Mouse (Mus musculus): ENCODE measurements around the gene Bcas3. TPM values are rescaled to one million over a fixed set of nuclear protein-coding genes. Genes with fewer than 3 reads are reported as not detected.
A peak's percentile ranks its signal among the peaks of the same experiment; 100 is the strongest.

Gene Bcas3
- polyA plus RNA-seq, 1 experiment = 35.1 TPM

DNA sequence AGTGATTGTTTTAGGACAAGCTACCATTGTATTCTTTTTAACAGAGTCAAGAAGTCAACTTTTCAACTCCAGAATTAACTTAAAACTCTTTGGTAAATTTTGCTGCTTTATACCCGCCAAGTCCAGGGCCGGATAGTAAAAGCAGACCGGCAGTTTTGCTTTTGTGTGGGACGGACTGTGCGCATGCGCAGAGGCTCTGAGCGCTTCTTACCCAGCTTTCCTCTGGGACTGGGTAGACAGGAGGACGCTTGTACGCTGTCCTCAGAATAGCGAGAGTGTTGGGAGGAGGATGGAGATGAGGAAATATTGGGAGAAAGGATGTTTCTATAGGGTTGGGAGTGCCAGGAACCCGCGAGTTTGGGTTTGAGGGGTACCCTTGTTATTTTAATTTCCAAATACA lies 171.2 kb downstream of the Bcas3 start:
- Histone ChIP-seq H3K27ac (ENCODE audit: insufficient read depth, low read depth, low read length) (peak overlapping the region; percentile 75), H3K4me3 (ENCODE audit: insufficient read depth, low read length) (peak overlapping the region; percentile 30), H3K4me1 (ENCODE audit: control insufficient read depth, insufficient read depth, low read length) (peaks cover 41% of the 10 kb centered on the region)
- no peak for TF ChIP-seq CTCF (IDR thresholded peaks at IDR 0.05; ENCODE audit: low read depth, low read length)
- TF ChIP-seq POLR2A (IDR thresholded peaks at IDR 0.05; ENCODE audit: borderline replicate concordance, low read depth, low read length) = no peak

DNA sequence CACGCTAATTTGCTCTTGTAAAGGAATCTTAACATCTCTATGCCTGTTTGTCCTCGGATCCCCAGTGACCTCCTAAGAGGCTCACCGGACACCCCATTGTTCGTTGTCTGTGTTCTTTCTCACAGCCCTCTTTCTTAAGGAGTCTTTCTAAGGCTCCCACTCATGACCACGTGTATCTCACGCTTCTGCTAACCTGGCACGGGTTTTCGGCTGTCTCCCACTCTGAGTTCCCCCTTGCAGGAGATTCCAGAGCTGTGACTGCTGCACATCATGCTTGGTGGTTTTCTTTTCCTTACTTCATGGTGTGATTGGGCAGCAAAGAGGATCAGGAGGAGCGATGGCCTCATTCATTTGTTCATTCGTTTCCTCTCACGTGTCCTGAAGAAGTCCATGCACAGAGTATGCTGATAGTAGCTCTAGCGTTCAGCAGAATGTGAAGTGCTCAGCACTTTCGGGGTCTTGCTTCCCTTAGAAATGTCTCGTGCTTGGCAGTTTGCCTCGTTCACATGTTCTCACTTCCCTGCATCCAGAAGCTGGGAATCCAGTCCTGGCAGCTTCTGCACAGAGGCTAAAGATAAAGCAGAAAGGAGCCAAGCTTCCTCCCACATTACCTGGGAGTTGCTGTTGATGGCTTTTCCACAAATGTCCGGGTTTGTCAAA lies 172.0 kb downstream of the Bcas3 start:
- Histone ChIP-seq H3K27ac (ENCODE audit: insufficient read depth, low read depth, low read length) (peak overlapping the region; percentile 75), H3K4me3 (ENCODE audit: insufficient read depth, low read length) (peak overlapping the region; percentile 30), H3K4me1 (ENCODE audit: control insufficient read depth, insufficient read depth, low read length) (peaks cover 46% of the 10 kb centered on the region)
- no peak for TF ChIP-seq POLR2A (IDR thresholded peaks at IDR 0.05; ENCODE audit: borderline replicate concordance, low read depth, low read length)
- no peak; the same call in 1 of the 2 replicates for TF ChIP-seq CTCF (IDR thresholded peaks at IDR 0.05; ENCODE audit: low read depth, low read length)

DNA sequence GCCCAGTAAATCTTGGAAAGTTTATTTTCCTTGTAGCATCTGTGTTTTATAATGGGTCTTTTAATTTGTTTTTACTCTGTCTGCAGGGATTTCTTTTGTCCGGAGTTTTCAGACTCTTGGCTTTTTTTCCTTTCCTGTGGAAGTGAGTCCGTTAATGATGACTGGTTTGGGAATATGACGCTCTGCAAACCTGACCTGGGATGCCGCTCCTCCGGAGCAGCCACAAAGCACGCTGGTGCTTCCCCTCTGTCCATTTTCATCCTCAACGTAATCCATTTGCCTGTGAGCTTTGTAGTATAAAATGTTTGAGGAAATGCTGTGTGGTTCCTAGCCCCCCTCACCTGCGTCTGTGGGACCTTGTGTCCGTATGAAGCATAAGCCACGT lies 172.5 kb downstream of the Bcas3 start:
- peak overlapping the region; percentile 53 for H3K27ac ChIP-seq (ENCODE audit: insufficient read depth, low read depth, low read length)
- H3K4me1 ChIP-seq (ENCODE audit: control insufficient read depth, insufficient read depth, low read length) = peaks cover 41% of the 10 kb centered on the region
- H3K4me3 ChIP-seq (ENCODE audit: insufficient read depth, low read length) = peak overlapping the region; percentile 30; the same call in 1 of the 2 replicates
- TF ChIP-seq CTCF (IDR thresholded peaks at IDR 0.05; ENCODE audit: low read depth, low read length) (no peak), POLR2A (IDR thresholded peaks at IDR 0.05; ENCODE audit: borderline replicate concordance, low read depth, low read length) (no peak)

DNA sequence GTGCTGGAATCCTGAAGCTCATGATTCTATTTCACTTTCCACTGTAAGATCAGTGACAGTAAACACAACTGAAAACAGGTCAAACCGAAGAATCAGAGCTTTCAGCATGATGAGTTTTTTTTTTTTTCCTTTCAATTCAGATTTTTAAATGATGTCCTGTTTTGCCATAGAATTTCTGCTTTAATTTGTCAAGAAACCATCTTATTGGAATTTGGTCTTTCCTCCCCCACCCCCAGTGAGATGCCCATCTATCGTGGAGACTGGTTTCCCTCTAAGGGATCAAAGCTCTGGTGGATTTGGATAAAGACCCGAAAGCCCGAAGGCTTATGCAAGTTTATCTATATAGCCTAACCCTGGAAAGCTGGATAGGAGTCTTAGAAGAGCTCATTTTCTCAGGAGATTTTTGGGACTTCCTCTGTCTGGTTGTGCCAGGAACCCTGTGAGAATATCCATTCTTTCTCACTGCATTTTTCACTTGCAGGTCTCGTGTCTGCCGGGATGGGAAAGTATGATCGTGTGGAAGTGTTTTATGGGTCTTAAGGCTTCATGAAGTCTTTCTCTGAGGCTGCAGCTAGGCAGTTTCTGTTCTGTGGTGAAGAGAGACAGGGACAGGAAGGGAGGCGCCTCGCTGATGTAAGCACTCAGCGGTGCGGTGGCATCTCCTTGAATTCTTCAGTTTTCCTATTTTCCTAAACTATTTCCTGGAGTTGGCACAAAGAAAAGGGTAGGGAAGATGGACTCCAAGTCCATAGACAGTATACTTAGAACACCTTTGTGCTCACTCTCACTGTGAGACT lies 173.2 kb downstream of the Bcas3 start:
- Histone ChIP-seq H3K4me1 (ENCODE audit: control insufficient read depth, insufficient read depth, low read length) (peaks cover 39% of the 10 kb centered on the region), H3K4me3 (ENCODE audit: insufficient read depth, low read length) (no peak overlapping the region), H3K27ac (ENCODE audit: insufficient read depth, low read depth, low read length) (peak overlapping the region; percentile 53)
- TF ChIP-seq POLR2A (IDR thresholded peaks at IDR 0.05; ENCODE audit: borderline replicate concordance, low read depth, low read length) = no peak
- TF ChIP-seq CTCF (IDR thresholded peaks at IDR 0.05; ENCODE audit: low read depth, low read length) = no peak

DNA sequence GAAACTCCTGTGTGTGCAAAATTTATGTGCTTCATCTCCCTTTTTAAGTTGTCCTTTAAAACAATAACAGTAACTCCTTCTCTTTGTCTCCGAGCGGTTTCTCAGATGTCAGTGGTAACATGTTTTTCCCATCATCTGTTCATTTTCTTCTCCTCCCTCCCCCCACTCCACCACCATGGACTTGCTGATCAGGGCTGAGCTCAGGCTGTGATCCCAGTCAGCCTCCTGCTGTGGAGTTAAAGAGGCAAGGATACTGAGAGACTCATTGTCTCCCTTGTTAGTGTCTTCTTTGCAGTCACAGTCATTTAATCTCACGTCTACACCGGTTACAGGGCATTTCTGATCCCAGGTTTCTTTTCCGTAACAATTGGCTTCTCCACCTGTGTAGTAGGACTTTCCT lies 174.3 kb downstream of the Bcas3 start:
- H3K27ac ChIP-seq (ENCODE audit: insufficient read depth, low read depth, low read length) = no peak overlapping the region
- peaks cover 32% of the 10 kb centered on the region for H3K4me1 ChIP-seq (ENCODE audit: control insufficient read depth, insufficient read depth, low read length)
- TF ChIP-seq CTCF (IDR thresholded peaks at IDR 0.05; ENCODE audit: low read depth, low read length) (no peak), POLR2A (IDR thresholded peaks at IDR 0.05; ENCODE audit: borderline replicate concordance, low read depth, low read length) (no peak)
- H3K4me3 ChIP-seq (ENCODE audit: insufficient read depth, low read length) = no peak overlapping the region

DNA sequence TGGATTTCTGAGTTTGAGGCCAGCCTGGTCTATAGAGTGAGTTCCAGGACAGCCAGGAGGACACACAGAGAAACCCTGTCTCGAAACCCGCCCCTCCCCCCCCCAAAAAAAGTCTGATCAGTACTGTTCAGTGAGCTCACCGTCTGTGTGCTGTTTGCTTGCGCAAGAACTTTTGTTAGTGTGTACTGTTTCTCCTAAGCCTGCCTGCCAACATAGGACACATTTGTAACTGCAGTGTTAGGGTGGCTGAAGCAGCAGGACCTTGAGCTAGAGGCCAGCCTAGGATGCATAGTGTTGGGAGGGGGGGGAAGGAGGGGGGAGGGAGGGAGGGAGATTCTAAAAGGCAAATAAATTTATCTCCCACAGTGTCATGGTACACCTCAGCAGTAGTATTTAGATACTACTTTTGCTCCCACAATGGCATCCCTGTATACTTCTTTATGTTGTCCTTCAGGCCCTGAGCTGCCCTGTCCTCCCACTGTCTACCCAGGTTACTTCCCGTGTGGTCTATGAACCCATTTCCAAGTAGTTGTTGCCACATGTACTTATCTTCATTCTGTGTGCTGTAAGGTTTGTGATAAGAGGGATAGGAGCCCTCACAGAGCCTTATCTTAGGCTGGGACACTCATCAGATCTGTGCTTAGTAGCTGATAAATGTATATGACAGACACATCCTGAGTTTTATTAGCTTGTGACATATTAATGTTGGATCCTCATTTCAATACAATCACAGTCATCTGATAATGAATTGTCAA lies 176.7 kb downstream of the Bcas3 start:
- no peak overlapping the region for H3K4me3 ChIP-seq (ENCODE audit: insufficient read depth, low read length)
- no peak overlapping the region for H3K27ac ChIP-seq (ENCODE audit: insufficient read depth, low read depth, low read length)
- peaks cover 21% of the 10 kb centered on the region for H3K4me1 ChIP-seq (ENCODE audit: control insufficient read depth, insufficient read depth, low read length)
- TF ChIP-seq CTCF (IDR thresholded peaks at IDR 0.05; ENCODE audit: low read depth, low read length) (no peak), POLR2A (IDR thresholded peaks at IDR 0.05; ENCODE audit: borderline replicate concordance, low read depth, low read length) (no peak)

DNA sequence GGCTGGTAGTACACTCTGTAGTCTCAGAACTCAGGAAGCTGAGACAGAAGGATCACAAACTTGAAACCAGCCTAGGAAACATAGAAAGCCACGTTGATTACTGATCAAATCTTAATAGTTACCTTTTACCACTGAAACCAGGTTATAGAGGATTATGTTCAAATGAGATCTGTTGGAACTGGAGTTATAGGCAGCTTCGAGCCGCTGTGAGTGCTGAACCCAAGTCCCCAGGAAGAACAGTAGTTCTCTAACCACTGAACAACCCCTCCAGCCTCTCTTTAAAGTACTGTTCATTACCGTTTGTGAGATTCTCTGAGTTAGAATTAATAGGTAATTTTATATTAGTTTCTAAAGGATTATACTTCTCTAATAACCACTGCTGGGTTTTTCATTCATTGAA lies 188.0 kb downstream of the Bcas3 start:
- no peak for TF ChIP-seq POLR2A (IDR thresholded peaks at IDR 0.05; ENCODE audit: borderline replicate concordance, low read depth, low read length)
- TF ChIP-seq CTCF (IDR thresholded peaks at IDR 0.05; ENCODE audit: low read depth, low read length) = no peak
- H3K4me1 ChIP-seq (ENCODE audit: control insufficient read depth, insufficient read depth, low read length) = no peaks in the 10 kb centered on the region
- no peak overlapping the region for H3K4me3 ChIP-seq (ENCODE audit: insufficient read depth, low read length)
- no peak overlapping the region for H3K27ac ChIP-seq (ENCODE audit: insufficient read depth, low read depth, low read length)

DNA sequence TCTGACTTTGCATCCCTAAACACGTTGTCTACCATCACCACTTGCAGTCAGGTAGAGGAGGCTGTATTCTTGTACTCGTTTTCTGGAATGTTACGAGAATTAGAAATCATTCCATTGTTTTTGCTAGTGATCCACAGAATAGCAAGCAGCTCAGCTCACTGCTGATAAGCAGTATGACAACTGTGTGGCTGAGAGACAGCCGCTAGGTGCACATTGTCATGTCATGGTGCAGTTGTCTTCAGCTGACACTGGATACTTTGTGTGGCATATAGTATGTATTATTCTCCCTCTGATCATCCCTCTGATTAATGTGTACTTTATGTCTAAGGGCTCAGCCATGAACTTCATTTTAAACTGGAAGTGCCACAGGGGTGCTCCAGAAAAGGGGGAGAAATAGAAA lies 190.3 kb downstream of the Bcas3 start:
- H3K4me1 ChIP-seq (ENCODE audit: control insufficient read depth, insufficient read depth, low read length) = no peaks in the 10 kb centered on the region
- no peak for TF ChIP-seq POLR2A (IDR thresholded peaks at IDR 0.05; ENCODE audit: borderline replicate concordance, low read depth, low read length)
- no peak for TF ChIP-seq CTCF (IDR thresholded peaks at IDR 0.05; ENCODE audit: low read depth, low read length)
- no peak overlapping the region for H3K27ac ChIP-seq (ENCODE audit: insufficient read depth, low read depth, low read length)
- H3K4me3 ChIP-seq (ENCODE audit: insufficient read depth, low read length) = no peak overlapping the region

DNA sequence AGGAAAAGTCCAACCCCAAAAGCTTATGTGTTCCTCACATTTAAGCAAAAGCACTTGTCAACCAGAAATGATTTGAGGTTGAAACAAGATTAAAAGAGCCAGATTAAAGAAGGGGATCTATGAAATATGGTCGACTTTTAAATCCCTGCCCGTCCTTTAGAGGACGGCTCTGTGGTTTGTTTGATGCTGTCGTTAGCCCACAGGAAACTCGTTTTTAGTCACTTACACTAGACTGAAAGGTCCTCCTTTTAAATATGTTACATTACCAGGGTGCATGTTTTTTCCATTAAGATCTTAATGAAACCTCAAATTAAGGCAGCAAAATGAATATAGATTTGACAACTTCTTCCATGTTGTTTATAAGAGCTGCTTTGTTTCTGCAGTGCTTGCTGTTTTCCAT lies 192.6 kb downstream of the Bcas3 start:
- no peak overlapping the region for H3K27ac ChIP-seq (ENCODE audit: insufficient read depth, low read depth, low read length)
- H3K4me1 ChIP-seq (ENCODE audit: control insufficient read depth, insufficient read depth, low read length) = no peaks in the 10 kb centered on the region
- H3K4me3 ChIP-seq (ENCODE audit: insufficient read depth, low read length) = no peak overlapping the region
- TF ChIP-seq CTCF (IDR thresholded peaks at IDR 0.05; ENCODE audit: low read depth, low read length) = no peak
- TF ChIP-seq POLR2A (IDR thresholded peaks at IDR 0.05; ENCODE audit: borderline replicate concordance, low read depth, low read length) = no peak
